Mouse (Mus musculus): ENCODE measurements around the gene Psmb2.

- TF ChIP-seq POLR2A (IDR thresholded peaks at IDR 0.05; ENCODE audit: insufficient read length, low read depth) (no peak), USF1 (IDR thresholded peaks at IDR 0.05; ENCODE audit: low read depth) (no peak), MAX (IDR thresholded peaks at IDR 0.05; ENCODE audit: low read depth) (no peak), MYOG (IDR thresholded peaks at IDR 0.05; ENCODE audit: control insufficient read depth in 1 of 3, insufficient read depth in 1 of 3, insufficient read length in 2 of 3, low read depth in 2 of 3) (no peak), POLR2AphosphoS2 (IDR thresholded peaks at IDR 0.05; ENCODE audit: insufficient read length, low read depth) (no peak), REST (IDR thresholded peaks at IDR 0.05; ENCODE audit: insufficient read depth, insufficient read length) (no peak), CEBPB (IDR thresholded peaks at IDR 0.05; ENCODE audit: insufficient read depth, poor library complexity, severe bottlenecking) (no peak)
These were observed 71.0 kb downstream of the Psmb2 start for GRCm38 (mm10) chr4:126748381-126748780.
